Mouse (Mus musculus): ENCODE measurements around the gene 4930524B15Rik. TPM values are rescaled to one million over a fixed set of nuclear protein-coding genes. Genes with fewer than 3 reads are reported as not detected.
A peak's percentile ranks its signal among the peaks of the same experiment; 100 is the strongest.

4930524B15Rik gene
- polyA plus RNA-seq, 2 experiments: 0.18 to 0.29 TPM

DNA sequence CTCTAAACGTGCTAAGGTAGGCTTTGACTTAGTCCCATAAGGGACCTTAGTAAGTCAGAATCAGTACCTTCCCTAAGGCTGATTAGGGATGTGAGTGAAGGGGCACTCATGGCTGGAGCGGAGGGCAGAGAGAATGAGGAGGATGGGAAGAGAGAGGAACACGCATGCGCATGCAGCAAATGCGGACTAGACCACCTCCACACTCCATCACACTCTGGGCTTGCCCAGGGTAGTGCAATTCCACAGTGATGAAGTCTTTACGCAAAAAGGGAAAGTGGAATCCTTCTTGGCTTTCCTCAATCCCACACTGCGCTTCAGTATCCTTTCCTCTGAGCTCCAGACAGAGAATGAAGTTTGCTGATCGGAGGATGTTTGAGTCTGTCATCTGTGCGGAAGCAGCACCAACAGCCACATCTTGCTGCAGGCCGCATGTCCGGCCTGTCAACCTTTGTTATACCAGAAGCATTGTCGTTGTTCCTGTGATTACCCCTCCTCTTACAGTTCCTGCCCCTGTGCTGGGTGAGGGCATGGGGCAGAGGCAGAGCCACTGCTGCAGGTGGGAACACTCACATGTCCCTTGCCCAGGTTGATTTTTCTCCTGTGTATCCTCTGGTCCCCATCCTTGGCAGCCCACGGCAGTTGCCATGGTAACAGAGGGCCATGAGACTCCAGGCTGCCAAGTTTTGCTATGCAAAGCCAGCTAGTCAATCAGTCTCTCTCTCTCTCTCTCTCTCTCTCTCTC is 24.3 kb upstream of the 4930524B15Rik start:
- 79% methylated on average over 13 of the region's 13 CpGs for WGBS
- no peaks in the 10 kb centered on the region for H3K27me3 ChIP-seq (ENCODE audit: control insufficient read depth, insufficient read depth, low read length)
- H3K9me3 ChIP-seq (ENCODE audit: control insufficient read depth, low read length): no peaks in the 10 kb centered on the region
- no peaks in the 10 kb centered on the region for H3K4me1 ChIP-seq (ENCODE audit: control insufficient read depth, insufficient read depth, low read length)
- no peak overlapping the region for H3K9ac ChIP-seq (ENCODE audit: low read depth, low read length, severe bottlenecking)
- ATAC-seq (ENCODE audit: low FRiP score, low read depth) (no peak), DNase-seq (ENCODE audit: low spot score) (no peak)
- no peak overlapping the region for H3K27ac ChIP-seq (replicated peaks; ENCODE audit: low read depth, low read length)
- no peak for TF ChIP-seq POLR2A (IDR thresholded peaks at IDR 0.05; ENCODE audit: borderline replicate concordance, extremely low read depth, insufficient read depth, insufficient read length)
- H3K4me2 ChIP-seq (replicated peaks; ENCODE audit: low read depth, low read length, severe bottlenecking): no peak overlapping the region
- no peak overlapping the region for H3K4me3 ChIP-seq (replicated peaks; ENCODE audit: low read length)
- H3K36me3 ChIP-seq (ENCODE audit: control insufficient read depth, insufficient read depth, low read length): no peaks in the 10 kb centered on the region

DNA sequence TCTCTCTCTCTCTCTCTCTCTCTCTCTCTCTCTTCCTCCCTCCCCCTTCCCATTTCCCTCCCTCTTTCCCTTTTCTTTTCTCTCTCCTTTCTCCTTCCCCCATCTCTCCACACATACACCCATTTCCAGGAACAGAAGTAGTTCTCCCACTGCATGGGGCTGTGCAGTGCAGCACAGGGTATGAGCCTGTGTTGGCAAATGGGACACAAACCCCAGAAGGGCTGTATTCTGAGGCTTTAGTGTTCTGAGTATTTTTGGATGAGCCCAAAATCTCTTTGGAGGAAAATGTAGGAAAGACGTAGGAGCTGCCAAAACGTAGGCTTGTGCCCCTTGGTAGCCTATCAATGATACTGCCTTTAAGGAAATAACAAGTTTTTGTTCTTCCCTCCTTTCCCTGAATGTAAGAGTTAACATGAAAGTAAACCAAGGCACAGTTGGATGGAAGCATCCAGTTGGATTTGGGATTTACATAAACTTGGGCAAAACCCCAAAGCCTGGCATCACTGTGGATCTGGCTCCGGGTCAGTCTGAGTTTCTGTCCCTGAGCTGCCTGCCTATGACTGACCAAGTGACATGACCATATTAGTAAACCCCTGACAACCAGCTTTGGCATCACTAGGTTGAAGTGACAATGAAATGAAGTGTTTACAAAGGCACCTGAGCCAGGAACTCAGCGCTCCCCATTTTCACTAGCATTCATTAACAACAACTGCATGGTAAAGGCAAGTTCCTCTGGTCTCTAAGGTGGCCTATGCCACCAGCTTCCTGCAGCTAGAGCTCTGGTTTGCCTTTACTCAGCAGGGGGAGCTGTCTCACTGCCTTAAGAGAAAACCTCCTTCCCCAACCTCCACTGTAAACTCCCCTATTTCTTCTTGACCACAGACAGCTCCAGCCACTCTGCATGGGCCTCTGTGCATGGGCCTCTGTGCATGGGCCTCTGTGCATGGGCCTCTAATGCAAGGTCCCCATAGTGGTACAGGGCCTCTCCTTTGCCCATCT is 23.5 kb upstream of the 4930524B15Rik start:
- TF ChIP-seq POLR2A (IDR thresholded peaks at IDR 0.05; ENCODE audit: borderline replicate concordance, extremely low read depth, insufficient read depth, insufficient read length): no peak

GRCm38 (mm10) chr11:31945471-31945870 is 19.9 kb upstream of the 4930524B15Rik start:
- H3K27ac ChIP-seq (replicated peaks; ENCODE audit: low read depth, low read length): no peak overlapping the region
- WGBS: 82% methylated on average over 3 of the region's 3 CpGs

More for the DNA sequence above, 23.5 kb upstream of the 4930524B15Rik start:
- no peaks in the 10 kb centered on the region for H3K9me3 ChIP-seq (ENCODE audit: control insufficient read depth, low read length)
- WGBS: 72% methylated on average over 4 of the region's 4 CpGs
- H3K4me2 ChIP-seq (replicated peaks; ENCODE audit: low read depth, low read length, severe bottlenecking): no peak overlapping the region
- H3K27ac ChIP-seq (replicated peaks; ENCODE audit: low read depth, low read length): no peak overlapping the region
- no peak overlapping the region for H3K9ac ChIP-seq (ENCODE audit: low read depth, low read length, severe bottlenecking)
- no peak for ATAC-seq (ENCODE audit: low FRiP score, low read depth)
- H3K4me3 ChIP-seq (replicated peaks; ENCODE audit: low read length): no peak overlapping the region
- H3K36me3 ChIP-seq (ENCODE audit: control insufficient read depth, insufficient read depth, low read length): no peaks in the 10 kb centered on the region
- no peak for DNase-seq (ENCODE audit: low spot score)
- H3K4me1 ChIP-seq (ENCODE audit: control insufficient read depth, insufficient read depth, low read length): no peaks in the 10 kb centered on the region
- no peaks in the 10 kb centered on the region for H3K27me3 ChIP-seq (ENCODE audit: control insufficient read depth, insufficient read depth, low read length)

GRCm38 (mm10) chr11:31948462-31949330 is 16.7 kb upstream of the 4930524B15Rik start:
- Histone ChIP-seq H3K9me3 (ENCODE audit: control insufficient read depth, low read length) (no peaks in the 10 kb centered on the region), H3K4me1 (ENCODE audit: control insufficient read depth, insufficient read depth, low read length) (no peaks in the 10 kb centered on the region), H3K27ac (replicated peaks; ENCODE audit: low read depth, low read length) (no peak overlapping the region), H3K4me3 (replicated peaks; ENCODE audit: low read length) (peak overlapping the region; percentile 42), H3K36me3 (ENCODE audit: control insufficient read depth, insufficient read depth, low read length) (no peaks in the 10 kb centered on the region), H3K4me2 (replicated peaks; ENCODE audit: low read depth, low read length, severe bottlenecking) (peak overlapping the region; percentile 61), H3K9ac (ENCODE audit: low read depth, low read length, severe bottlenecking) (no peak overlapping the region; the same call in 1 of the 2 replicates), H3K27me3 (ENCODE audit: control insufficient read depth, insufficient read depth, low read length) (0 out of 2 replicates have a peak, but pooled peaks cover 3% of the 10 kb centered on the region)
- 22% methylated on average over 15 of the region's 15 CpGs for WGBS
- DNase-seq (ENCODE audit: low spot score): no peak
- TF ChIP-seq POLR2A (IDR thresholded peaks at IDR 0.05; ENCODE audit: borderline replicate concordance, extremely low read depth, insufficient read depth, insufficient read length): no peak
- peak; percentile 15; the same call in 1 of the 2 replicates for ATAC-seq (ENCODE audit: low FRiP score, low read depth)

More at GRCm38 (mm10) chr11:31945471-31945870, 19.9 kb upstream of the 4930524B15Rik start:
- no peak for DNase-seq (ENCODE audit: low spot score)
- Histone ChIP-seq H3K27me3 (ENCODE audit: control insufficient read depth, insufficient read depth, low read length) (no peaks in the 10 kb centered on the region), H3K4me1 (ENCODE audit: control insufficient read depth, insufficient read depth, low read length) (no peaks in the 10 kb centered on the region), H3K36me3 (ENCODE audit: control insufficient read depth, insufficient read depth, low read length) (no peaks in the 10 kb centered on the region), H3K4me3 (replicated peaks; ENCODE audit: low read length) (no peak overlapping the region), H3K9me3 (ENCODE audit: control insufficient read depth, low read length) (no peaks in the 10 kb centered on the region), H3K4me2 (replicated peaks; ENCODE audit: low read depth, low read length, severe bottlenecking) (no peak overlapping the region), H3K9ac (ENCODE audit: low read depth, low read length, severe bottlenecking) (no peak overlapping the region)
- no peak for TF ChIP-seq POLR2A (IDR thresholded peaks at IDR 0.05; ENCODE audit: borderline replicate concordance, extremely low read depth, insufficient read depth, insufficient read length)
- no peak for ATAC-seq (ENCODE audit: low FRiP score, low read depth)

Data from limb, embryonic 14.5 days (tissue).